Mouse (Mus musculus) G1E (cell line): ENCODE data around the gene C1s1. TPM values are rescaled to one million over a fixed set of nuclear protein-coding genes. Genes with fewer than 3 reads are reported as not detected.
"Not testable (repeated sequence)": the region's sequence is repeated elsewhere in the genome, so short reads cannot be mapped to it uniquely, and the experiment has no call there.

ENCODE experiments used
- ATAC-seq: 2 replicates; pipeline ENCODE4 v1.8.0; 2016; ENCODE audit warnings: mild to moderate bottlenecking; ENCODE audit not compliant: insufficient number of reproducible peaks, poor library complexity, low FRiP score, severe bottlenecking; ENCODE audit errors: extremely low read depth
- DNase-seq: peaks from one replicate; pipeline ENCODE4 v3.0.0; 2012; ENCODE audit warnings: low spot score
- H3K27me3 ChIP-seq: 2 replicates; pipeline ENCODE4 v1.6.1; 2012; ENCODE audit warnings: mild to moderate bottlenecking, low read length, inconsistent platforms; ENCODE audit not compliant: insufficient read depth
- H3K36me3 ChIP-seq: replicated peaks from 2 replicates; pipeline ENCODE3; 2012; ENCODE audit warnings: mild to moderate bottlenecking, inconsistent platforms
- H3K4me1 ChIP-seq: 2 replicates; pipeline ENCODE4 v1.6.1; 2012; ENCODE audit warnings: low read depth, low read length, inconsistent platforms, mixed read lengths; ENCODE audit not compliant: insufficient read depth
- H3K4me3 ChIP-seq: 2 replicates; pipeline ENCODE4 v1.5.1; 2012; ENCODE audit warnings: low read depth, mild to moderate bottlenecking, inconsistent platforms, low read length, moderate library complexity, mixed read lengths
- H3K9me3 ChIP-seq: replicated peaks from 2 replicates; pipeline ENCODE4 v1.6.1; 2012; ENCODE audit warnings: inconsistent platforms
- CTCF ChIP-seq: IDR thresholded peaks from 2 replicates; pipeline ENCODE4 v1.5.1; 2012; ENCODE audit warnings: low read depth, low read length, inconsistent platforms, mixed read lengths
- GATA1 ChIP-seq: IDR thresholded peaks from 2 replicates; pipeline ENCODE4 v1.6.1; 2012; ENCODE audit warnings: borderline replicate concordance, low read length, inconsistent platforms, mixed read lengths
- GATA2 ChIP-seq: IDR thresholded peaks from 2 replicates; pipeline ENCODE4 v1.6.1; 2012; ENCODE audit warnings: low read depth, low read length, inconsistent platforms, borderline replicate concordance
- POLR2AphosphoS5 ChIP-seq: IDR thresholded peaks from 2 replicates; pipeline ENCODE4 v1.6.1; 2012; ENCODE audit warnings: low read depth, low read length, inconsistent platforms; ENCODE audit not compliant: insufficient replicate concordance
- TAL1 ChIP-seq: conservative IDR thresholded peaks from 2 replicates; pipeline ENCODE4 v1.6.1; 2012; ENCODE audit warnings: low read depth, low read length, inconsistent platforms, mixed read lengths
- polyA plus RNA-seq: library from polyadenylated mRNA; stranded (reverse); fragments of >175 nt; gene quantifications from 2 replicates; pipeline ENCODE4 v1.2.3, GENCODE M21; 2012
- total RNA-seq, 2 experiments: library from RNA; stranded (forward) in 1 of 2; stranded (reverse) in 1 of 2; fragments of 200-1000 nt in 1 of 2; fragments of >200 nt in 1 of 2; fragmentation: Nextera tagmentation in 1 of 2; gene quantifications; 2 replicates each; pipeline ENCODE4 v1.2.3; 2014 to 2017

The C1s1 gene
- total and polyA plus RNA-seq, 3 experiments, result 0.05 TPM; not detected in 2

DNA sequence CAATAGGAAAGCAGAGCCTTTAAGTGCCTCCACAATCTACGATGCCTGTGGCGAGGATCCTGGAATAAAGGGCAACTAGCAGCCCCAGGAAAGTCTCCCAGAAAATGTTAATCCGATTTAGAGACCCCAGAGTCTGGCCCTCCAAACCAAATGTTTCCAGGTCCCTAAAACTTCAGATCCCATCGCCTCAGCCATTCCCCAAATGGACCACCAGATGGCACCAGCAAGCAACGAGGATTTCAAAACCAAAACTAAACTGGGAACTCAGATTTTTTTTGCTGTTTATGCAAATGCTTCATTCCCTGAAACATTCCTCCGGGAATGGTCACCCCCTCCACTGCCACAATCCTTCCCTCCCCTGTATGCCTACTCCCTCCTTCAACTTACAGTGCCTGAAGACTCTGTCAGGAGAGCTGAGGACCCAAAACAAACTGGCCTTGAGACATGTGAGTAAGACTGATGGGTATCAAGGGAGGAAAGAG, 29.8 kb downstream of the C1s1 start, which contains the start of gene C1ra:
TSS of gene C1ra (plus strand) at position 51 of the 482 bp plus-strand sequence.
- H3K27me3 ChIP-seq, result peaks cover 5% of the 10 kb centered on the region; the same call in 1 of the 2 replicates
- H3K9me3 ChIP-seq, result no peaks in the 10 kb centered on the region
- no peak for ATAC-seq
- TF ChIP-seq GATA2, result no peak
- TF ChIP-seq TAL1, result no peak
- TF ChIP-seq CTCF, result peak; percentile 15; the same call in 1 of the 2 replicates
- 0 out of 2 replicates have a peak, but pooled peaks cover 2% of the 10 kb centered on the region for H3K4me1 ChIP-seq
- no peak for DNase-seq
- H3K4me3 ChIP-seq, result no peak within 1 kb of the TSS
- no peaks in the 10 kb centered on the region for H3K36me3 ChIP-seq

GRCm38 (mm10) chr6:124511936-124512335, 30.2 kb downstream of the C1s1 start:
- no peak for ATAC-seq
- Histone ChIP-seq H3K27me3 (peaks cover 5% of the 10 kb centered on the region; the same call in 1 of the 2 replicates), H3K4me1 (0 out of 2 replicates have a peak, but pooled peaks cover 2% of the 10 kb centered on the region), H3K9me3 (no peaks in the 10 kb centered on the region), H3K36me3 (no peaks in the 10 kb centered on the region), H3K4me3 (no peak overlapping the region)
- DNase-seq, result no peak
- TF ChIP-seq TAL1, result no peak
- TF ChIP-seq POLR2AphosphoS5, result no peak
- no peak for TF ChIP-seq GATA2
- TF ChIP-seq CTCF, result no peak
- TF ChIP-seq GATA1, result no peak

DNA sequence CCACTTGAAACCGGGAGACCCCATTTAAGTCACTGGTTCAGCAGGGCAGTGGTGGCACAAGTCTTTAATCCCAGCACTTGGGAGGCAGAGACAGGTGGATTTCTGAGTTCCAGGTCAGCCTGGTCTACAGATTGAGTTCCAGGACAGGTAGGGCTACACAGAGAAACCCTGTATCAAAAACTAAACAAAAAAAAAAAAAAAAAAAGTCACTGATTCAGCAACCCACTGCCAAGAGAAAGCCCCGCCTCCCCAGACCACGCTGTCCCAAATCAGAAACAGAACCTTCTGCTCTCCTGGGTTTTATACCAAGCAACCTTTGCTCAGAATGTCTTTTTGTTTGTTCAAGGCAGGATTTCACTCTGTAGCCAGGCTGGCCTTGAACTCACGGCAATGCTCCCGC, 33.0 kb downstream of the C1s1 start:
- ATAC-seq, H3K9me3 ChIP-seq, H3K4me3 ChIP-seq, H3K27me3 ChIP-seq, DNase-seq, H3K4me1 ChIP-seq, H3K36me3 ChIP-seq: not testable (repeated sequence)

DNA sequence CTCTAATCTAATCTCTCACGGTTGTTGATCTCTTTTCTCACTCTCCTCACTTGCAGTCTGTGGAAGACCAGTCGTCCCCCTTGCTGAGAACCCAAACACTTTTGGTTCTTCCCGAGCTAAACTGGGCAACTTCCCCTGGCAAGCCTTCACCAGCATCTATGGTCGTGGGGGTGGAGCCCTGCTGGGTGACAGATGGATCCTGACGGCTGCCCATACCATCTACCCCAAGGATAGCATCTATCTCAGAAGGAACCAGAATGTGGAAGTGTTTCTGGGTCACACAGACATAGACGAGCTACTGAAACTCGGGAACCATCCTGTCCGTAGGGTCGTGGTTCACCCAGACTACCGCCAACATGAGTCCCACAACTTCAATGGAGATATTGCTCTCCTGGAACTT, 33.9 kb downstream of the C1s1 start:
- no peak for TF ChIP-seq POLR2AphosphoS5
- TF ChIP-seq TAL1, result no peak
- TF ChIP-seq GATA2, result no peak
- TF ChIP-seq CTCF, result no peak
- TF ChIP-seq GATA1, result no peak
- ATAC-seq (no peak), DNase-seq (no peak)
- Histone ChIP-seq H3K9me3 (no peaks in the 10 kb centered on the region), H3K36me3 (no peaks in the 10 kb centered on the region), H3K27me3 (peaks cover 5% of the 10 kb centered on the region; the same call in 1 of the 2 replicates), H3K4me1 (0 out of 2 replicates have a peak, but pooled peaks cover 2% of the 10 kb centered on the region), H3K4me3 (no peak overlapping the region)

GRCm38 (mm10) chr6:124506991-124507390, 35.2 kb downstream of the C1s1 start:
- no peak for ATAC-seq
- H3K4me1 ChIP-seq, result no peaks in the 10 kb centered on the region
- TF ChIP-seq CTCF (no peak), GATA2 (no peak), GATA1 (no peak), TAL1 (no peak), POLR2AphosphoS5 (no peak)
- DNase-seq, result no peak
- no peaks in the 10 kb centered on the region for H3K36me3 ChIP-seq
- no peak overlapping the region for H3K4me3 ChIP-seq
- H3K27me3 ChIP-seq, result peaks cover 5% of the 10 kb centered on the region; the same call in 1 of the 2 replicates
- H3K9me3 ChIP-seq, result no peaks in the 10 kb centered on the region

DNA sequence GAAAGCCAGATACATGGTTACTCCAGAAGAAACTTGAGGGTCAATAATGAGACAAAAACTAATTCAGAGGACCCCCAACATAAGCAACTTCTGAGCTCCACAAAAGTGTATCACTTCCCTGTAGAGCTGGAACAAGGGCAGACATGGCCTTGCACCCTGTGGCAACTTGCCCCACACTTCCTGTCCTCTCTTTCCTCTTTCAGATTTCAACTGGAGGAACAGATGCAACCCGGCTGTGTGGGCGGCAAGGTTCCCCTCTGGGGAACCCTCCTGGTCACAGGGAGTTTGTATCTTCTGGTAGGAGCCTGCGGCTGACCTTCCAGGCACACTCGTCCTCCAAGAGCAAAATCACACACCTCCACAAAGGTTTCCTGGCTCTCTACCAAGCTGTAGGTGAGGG, 37.1 kb downstream of the C1s1 start:
- ATAC-seq, result no peak
- Histone ChIP-seq H3K4me1 (no peaks in the 10 kb centered on the region), H3K27me3 (peaks cover 5% of the 10 kb centered on the region; the same call in 1 of the 2 replicates), H3K4me3 (no peak overlapping the region), H3K9me3 (no peaks in the 10 kb centered on the region), H3K36me3 (no peaks in the 10 kb centered on the region)
- DNase-seq, result no peak
- TF ChIP-seq TAL1, result no peak
- TF ChIP-seq POLR2AphosphoS5, result no peak
- TF ChIP-seq GATA1, result no peak
- TF ChIP-seq GATA2, result no peak
- TF ChIP-seq CTCF, result no peak

DNA sequence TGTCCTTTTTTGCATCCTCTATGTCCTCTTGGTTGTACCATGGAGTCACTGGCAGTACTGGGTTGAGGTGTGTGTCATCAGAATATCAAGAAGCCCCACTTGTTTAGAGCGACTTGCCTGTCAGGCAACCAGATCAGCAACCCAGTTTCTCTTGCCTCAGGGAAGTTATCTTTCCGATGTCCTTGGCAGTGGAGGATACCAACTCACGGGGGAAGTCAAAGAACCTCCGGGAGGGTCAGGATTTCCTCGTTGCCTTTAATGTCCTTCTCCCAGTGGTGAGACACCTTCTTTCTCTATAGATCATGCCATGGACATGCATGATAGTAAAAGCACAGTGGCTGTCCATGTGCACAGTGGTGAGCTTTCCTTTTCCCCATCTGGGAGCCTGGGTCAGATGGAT, 40.1 kb downstream of the C1s1 start:
- Histone ChIP-seq H3K4me3 (no peak overlapping the region), H3K9me3 (no peaks in the 10 kb centered on the region), H3K27me3 (no peaks in the 10 kb centered on the region), H3K4me1 (no peaks in the 10 kb centered on the region), H3K36me3 (no peaks in the 10 kb centered on the region)
- DNase-seq (no peak), ATAC-seq (no peak)
- TF ChIP-seq CTCF (no peak), TAL1 (no peak), POLR2AphosphoS5 (no peak), GATA2 (no peak), GATA1 (no peak)
